Comparison of ENCODE assay signal across 7 mouse cellular contexts in genomic region chr13:75089721-75090410, GRCm38 (mm10). TPM values are rescaled to one million over a fixed set of nuclear protein-coding genes. Genes with fewer than 3 reads are reported as not detected.
DNase-seq lines count a peak whose midpoint lies in the region; ATAC-seq and TF ChIP-seq lines count a peak whose summit lies in the region.

TSS of gene Pcsk1 (plus strand) at chr13:75089826.

- no peaks in the 10 kb centered on the region for H3K4me1 ChIP-seq in ES-E14 (ENCODE audit: control insufficient read depth in 2 of 2, insufficient read depth in 2 of 2, low read length in 2 of 2, poor library complexity in 1 of 2)
- H3K4me1 ChIP-seq in embryonic facial prominence, embryonic 10.5 days = peaks cover 12% of the 10 kb centered on the region; the same call in 1 of the 2 replicates
- no peaks in the 10 kb centered on the region for H3K4me1 ChIP-seq in intestine, embryonic 14.5 days (replicated peaks; ENCODE audit: control insufficient read depth, insufficient read depth, low read length)
- H3K4me1 ChIP-seq in liver, embryonic 14.5 days (replicated peaks; ENCODE audit: control insufficient read depth in 2 of 2, insufficient read depth in 2 of 2, low read length in 1 of 2) = no peaks in the 10 kb centered on the region

- no peak for TF ChIP-seq EP300 in liver, embryonic 14.5 days (IDR thresholded peaks at IDR 0.05; ENCODE audit: low read depth)

- H3K9ac ChIP-seq in ES-E14 (ENCODE audit: insufficient read depth, low read depth, low read length, poor library complexity, severe bottlenecking) = peak within 1 kb of the TSS; percentile 13
- H3K9ac ChIP-seq in intestine, embryonic 14.5 days (ENCODE audit: low read length) = no peak within 1 kb of the TSS
- no peak within 1 kb of the TSS for H3K9ac ChIP-seq in liver, embryonic 14.5 days (replicated peaks)

- peaks cover 14% of the 10 kb centered on the region for H3K27me3 ChIP-seq in embryonic facial prominence, embryonic 10.5 days (replicated peaks; ENCODE audit: low read depth, poor library complexity, severe bottlenecking)
- H3K27me3 ChIP-seq in intestine, embryonic 14.5 days (replicated peaks; ENCODE audit: control insufficient read depth, insufficient read depth, low read length) = peaks cover 31% of the 10 kb centered on the region
- H3K27me3 ChIP-seq in liver, embryonic 14.5 days (ENCODE audit: control insufficient read depth, insufficient read depth, low read length) = peaks cover 9% of the 10 kb centered on the region

- DNase-seq in ES-E14 (ENCODE audit: low read depth, low spot score) = peak; percentile 30
- DNase-seq in adrenal gland, adult (ENCODE audit: inconsistent age in 2 of 2, low spot score in 1 of 2) = peak; percentile 35 to 62
- DNase-seq in embryonic facial prominence, embryonic 10.5 days (ENCODE audit: low spot score) = peak; percentile 14
- no peak for DNase-seq in intestine, embryonic 14.5 days (ENCODE audit: low spot score)
- DNase-seq in liver, embryonic 14.5 days (ENCODE audit: low read depth in 3 of 3, low spot score in 3 of 3) = no peak
- peak; percentile 71 for DNase-seq in right cerebral cortex, postnatal 25 days
- no peak for DNase-seq in spleen, postnatal 14 days (ENCODE audit: low spot score in 2 of 2)

- H3K9me3 ChIP-seq in ES-E14 (ENCODE audit: control insufficient read depth, insufficient read depth, low read depth, low read length) = no peaks in the 10 kb centered on the region
- H3K9me3 ChIP-seq in embryonic facial prominence, embryonic 10.5 days = no peaks in the 10 kb centered on the region
- no peaks in the 10 kb centered on the region for H3K9me3 ChIP-seq in intestine, embryonic 14.5 days (ENCODE audit: control insufficient read depth, low read length)
- no peaks in the 10 kb centered on the region for H3K9me3 ChIP-seq in liver, embryonic 14.5 days (ENCODE audit: control insufficient read depth, low read length)

- in situ Hi-C loops in ES-E14 (cut with MboI; ENCODE audit: low sequenced_read_pairs in 2 of 2, unreplicated experiment in 2 of 2) = no loop called here

- no peak for ATAC-seq in intestine, embryonic 14.5 days (replicated peaks; ENCODE audit: low FRiP score, low TSS enrichment, low read depth)
- ATAC-seq in liver, embryonic 14.5 days (ENCODE audit: insufficient read depth) = no peak

- H3K4me2 ChIP-seq in intestine, embryonic 14.5 days (ENCODE audit: low read length) = peak within 1 kb of the TSS; percentile 54
- H3K4me2 ChIP-seq in liver, embryonic 14.5 days (ENCODE audit: low read depth) = peak within 1 kb of the TSS; percentile 38; the same call in 1 of the 2 replicates

- no peak for TF ChIP-seq CTCF in liver, embryonic 14.5 days (IDR thresholded peaks at IDR 0.05; ENCODE audit: low read depth)

- H3K4me3 ChIP-seq in ES-E14 (ENCODE audit: insufficient read depth in 1 of 2, low read depth in 1 of 2, low read length in 2 of 2, poor library complexity in 1 of 2, severe bottlenecking in 1 of 2) = peak within 1 kb of the TSS; percentile 48 to 72
- peak within 1 kb of the TSS; percentile 59 for H3K4me3 ChIP-seq in embryonic facial prominence, embryonic 10.5 days
- peak within 1 kb of the TSS; percentile 29 for H3K4me3 ChIP-seq in intestine, embryonic 14.5 days (ENCODE audit: low read depth, low read length)
- 0 out of 4 replicates have a peak within 1 kb of the TSS, but pooled peaks of 1 of the 2 experiments have one; percentile 6 for H3K4me3 ChIP-seq in liver, embryonic 14.5 days (ENCODE audit: insufficient read depth in 1 of 2, low read depth in 2 of 2, low read length in 2 of 2)

- WGBS in embryonic facial prominence, embryonic 10.5 days = under 1% methylated on average over 28 of the region's 28 CpGs
- 1% methylated on average over 28 of the region's 28 CpGs for WGBS in intestine, embryonic 14.5 days
- WGBS in liver, embryonic 14.5 days (ENCODE audit: insufficient replicate concordance) = 3% methylated on average over 28 of the region's 28 CpGs

- H3K27ac ChIP-seq in ES-E14 (ENCODE audit: insufficient read depth, low read depth, low read length, poor library complexity, severe bottlenecking) = no peak within 1 kb of the TSS
- no peak within 1 kb of the TSS for H3K27ac ChIP-seq in embryonic facial prominence, embryonic 10.5 days (replicated peaks)
- H3K27ac ChIP-seq in intestine, embryonic 14.5 days (ENCODE audit: low read depth) = no peak within 1 kb of the TSS
- H3K27ac ChIP-seq in liver, embryonic 14.5 days = no peak within 1 kb of the TSS

- H3K36me3 ChIP-seq in ES-E14 (ENCODE audit: control insufficient read depth, insufficient read depth, low read length, poor library complexity, severe bottlenecking) = no peaks in the 10 kb centered on the region
- no peaks in the 10 kb centered on the region for H3K36me3 ChIP-seq in embryonic facial prominence, embryonic 10.5 days (replicated peaks)
- H3K36me3 ChIP-seq in intestine, embryonic 14.5 days (ENCODE audit: control insufficient read depth, insufficient read depth, low read length) = no peaks in the 10 kb centered on the region
- H3K36me3 ChIP-seq in liver, embryonic 14.5 days (replicated peaks; ENCODE audit: control insufficient read depth, insufficient read depth, low read depth) = no peaks in the 10 kb centered on the region

TF ChIP-seq in ES-E14, 5 proteins besides CTCF, POLR2A, EP300 and RAD21:
- TF ChIP-seq ZC3H11A (IDR thresholded peaks at IDR 0.05; ENCODE audit: borderline replicate concordance, low read depth, low read length) = no peak
- TF ChIP-seq ZNF384 (IDR thresholded peaks at IDR 0.05; ENCODE audit: low read depth, low read length) = no peak
- TF ChIP-seq CHD2 (IDR thresholded peaks at IDR 0.05; ENCODE audit: low read depth, low read length) = no peak
- no peak for TF ChIP-seq HCFC1 (IDR thresholded peaks at IDR 0.05; ENCODE audit: borderline replicate concordance, insufficient read depth, low read length)
- no peak for TF ChIP-seq MAFK (IDR thresholded peaks at IDR 0.05; ENCODE audit: insufficient read depth, low read depth, low read length)

RNA-seq across cellular contexts. Expression of gene Pcsk1, which starts in this region (rescaled TPM):
- total RNA-seq in ES-E14 (2012; rRNA removed) = 0.69 and 0.80 TPM in 2 replicates
- polyA plus RNA-seq in embryonic facial prominence, embryonic 10.5 days (2016; fragmentation: Nextera tagmentation; extraction: Ambion mirVana) = 0.31 and 0.39 TPM in 2 replicates
- 1.1 and 1.8 TPM in 2 replicates for polyA plus RNA-seq in intestine, embryonic 14.5 days (2014; fragmentation: Nextera tagmentation; extraction: Ambion mirVana)
- not detected in 2 replicates for polyA plus RNA-seq in liver, embryonic 14.5 days (2012; rRNA removed)
- polyA plus RNA-seq in liver, embryonic 14.5 days (2014; fragmentation: Nextera tagmentation; extraction: Ambion mirVana) = not detected in 2 replicates

Comparison
In these comparisons a context has a peak if more than half of its experiments do, and no peak if none do; other contexts are left out.
1. Peak in DNase-seq, H3K4me3 ChIP-seq and H3K9ac ChIP-seq in ES-E14; RNA of the gene not detected or under 1 TPM.
2. Peak in DNase-seq and H3K4me3 ChIP-seq in embryonic facial prominence, embryonic 10.5 days; RNA of the gene not detected or under 1 TPM.
3. DNase-seq: peak in adrenal gland, adult (2 of 2) and right cerebral cortex, postnatal 25 days (single experiment); none in intestine, embryonic 14.5 days (single experiment), liver, embryonic 14.5 days (0 of 3) and spleen, postnatal 14 days (0 of 2).